Mouse (Mus musculus): ENCODE results near the gene Cntrl. TPM values are rescaled to one million over a fixed set of nuclear protein-coding genes. Genes with fewer than 3 reads are reported as not detected.

Gene Cntrl
- polyA plus RNA-seq (2014; fragmentation: Illumina TruSeq; extraction: RNeasy Lipid Tissue Mini Kit (QIAGEN cat#74804); ENCODE audit: insufficient read depth, low read depth, low replicate concordance) = 15.3 TPM

GRCm38 (mm10) chr2:35109141-35109923 is at the start of gene Cntrl:
Gene Cntrl, plus strand, starts transcription at chr2:35109492.

GRCm38 (mm10) chr2:35061338-35061737 is 48.0 kb upstream of the Cntrl start, which contains the start of gene Hc:
Gene Hc, minus strand, starts transcription at chr2:35061438.

GRCm38 (mm10) chr2:35101443-35101842 is 7.8 kb upstream of the Cntrl start, which contains the start of gene AI182371:
Gene AI182371, minus strand, starts transcription at chr2:35101543.

GRCm38 (mm10) chr2:35200898-35201668 is 91.8 kb downstream of the Cntrl start, which contains the start of gene Rab14:
Gene Rab14, minus strand, starts transcription at chr2:35201120.

Other genes starting within 250 kb of the Cntrl start
- gene Cutal, start 235.1 kb upstream of the Cntrl start, polyA plus RNA-seq (2014; fragmentation: Illumina TruSeq; extraction: RNeasy Lipid Tissue Mini Kit (QIAGEN cat#74804); ENCODE audit: insufficient read depth, low read depth, low replicate concordance) = 8.1 TPM
- gene Psmd5, start 234.5 kb upstream of the Cntrl start, polyA plus RNA-seq (2014; fragmentation: Illumina TruSeq; extraction: RNeasy Lipid Tissue Mini Kit (QIAGEN cat#74804); ENCODE audit: insufficient read depth, low read depth, low replicate concordance) = 32.4 TPM
- gene Phf19, start 195.5 kb upstream of the Cntrl start, polyA plus RNA-seq (2014; fragmentation: Illumina TruSeq; extraction: RNeasy Lipid Tissue Mini Kit (QIAGEN cat#74804); ENCODE audit: insufficient read depth, low read depth, low replicate concordance) = 0.84 TPM
- 39.9 TPM for gene Traf1, start 147.7 kb upstream of the Cntrl start, polyA plus RNA-seq (2014; fragmentation: Illumina TruSeq; extraction: RNeasy Lipid Tissue Mini Kit (QIAGEN cat#74804); ENCODE audit: insufficient read depth, low read depth, low replicate concordance)
- 164 TPM for gene Hc, start 48.1 kb upstream of the Cntrl start, polyA plus RNA-seq (2014; fragmentation: Illumina TruSeq; extraction: RNeasy Lipid Tissue Mini Kit (QIAGEN cat#74804); ENCODE audit: insufficient read depth, low read depth, low replicate concordance)
- 2.8 TPM for gene AI182371, start 7.9 kb upstream of the Cntrl start, polyA plus RNA-seq (2014; fragmentation: Illumina TruSeq; extraction: RNeasy Lipid Tissue Mini Kit (QIAGEN cat#74804); ENCODE audit: insufficient read depth, low read depth, low replicate concordance)
- 74.3 TPM for gene Rab14, start 91.6 kb downstream of the Cntrl start, polyA plus RNA-seq (2014; fragmentation: Illumina TruSeq; extraction: RNeasy Lipid Tissue Mini Kit (QIAGEN cat#74804); ENCODE audit: insufficient read depth, low read depth, low replicate concordance)
- 2,195 TPM for gene Gsn, start 146.9 kb downstream of the Cntrl start, polyA plus RNA-seq (2014; fragmentation: Illumina TruSeq; extraction: RNeasy Lipid Tissue Mini Kit (QIAGEN cat#74804); ENCODE audit: insufficient read depth, low read depth, low replicate concordance)
- 48.3 TPM for gene Stom, start 227.5 kb downstream of the Cntrl start, polyA plus RNA-seq (2014; fragmentation: Illumina TruSeq; extraction: RNeasy Lipid Tissue Mini Kit (QIAGEN cat#74804); ENCODE audit: insufficient read depth, low read depth, low replicate concordance)